24 mouse cellular contexts compared by ENCODE assay signal in genomic region chr10:116515158-116515557, GRCm38 (mm10). TPM values are rescaled to one million over a fixed set of nuclear protein-coding genes. Genes with fewer than 3 reads are reported as not detected.
DNase-seq lines count a peak whose midpoint lies in the region; ATAC-seq and TF ChIP-seq lines count a peak whose summit lies in the region.
"Had no signal": no experiment of that assay in that cellular context is flagged by ENCODE, and none has a peak within 500 bp of the region (broad histone marks: within the 10 kb centered on the region; RNA-seq: fewer than 3 reads in every experiment).

No protein-coding gene starts in this region.

- no peak for TF ChIP-seq CTCF in G1E (IDR thresholded peaks at IDR 0.05; ENCODE audit: low read depth, low read length)

- peaks cover 18% of the 10 kb centered on the region for H3K36me3 ChIP-seq in G1E (replicated peaks)
- H3K36me3 ChIP-seq: hindbrain, embryonic 13.5 days had no signal

- H3K4me3 ChIP-seq in G1E (ENCODE audit: low read depth, low read length): no peak overlapping the region; the same call in 1 of the 2 replicates
- H3K4me3 ChIP-seq: forebrain, embryonic 10.5 days; forebrain, embryonic 13.5 days; hindbrain, embryonic 10.5 days; hindbrain, embryonic 13.5 days had no signal

- H3K27me3 ChIP-seq in G1E (ENCODE audit: insufficient read depth, low read length): no peaks in the 10 kb centered on the region
- H3K27me3 ChIP-seq: forebrain, embryonic 13.5 days; hindbrain, embryonic 13.5 days had no signal

- peak; percentile 69 for ATAC-seq in G1E (ENCODE audit: extremely low read depth, insufficient number of reproducible peaks, low FRiP score, poor library complexity, severe bottlenecking)
- peak; percentile 84 for ATAC-seq in granulocyte monocyte progenitor cell, adult 5-6 weeks (replicated peaks; ENCODE audit: poor library complexity, severe bottlenecking)
- ATAC-seq in megakaryocyte progenitor cell, adult 5-6 weeks (replicated peaks; ENCODE audit: poor library complexity): peak; percentile 74
- ATAC-seq: forebrain, embryonic 13.5 days; forebrain, embryonic 16.5 days; hindbrain, postnatal 0 days; inflammation-experienced regulatory T-cells, adult 6 months; intestine, embryonic 16.5 days had no signal

- no peak for DNase-seq in G1E (ENCODE audit: low spot score)
- no peak for DNase-seq in left cerebral cortex, adult 18-20 months (ENCODE audit: low spot score in 2 of 2)
- no peak for DNase-seq in heart, postnatal 25 days (ENCODE audit: low spot score)
- no peak for DNase-seq in heart, postnatal 4 days
- DNase-seq: adrenal gland, adult 2 months; adrenal gland, postnatal 14 days; cerebellum, adult 11 months; cerebellum, adult 2 months; cerebellum, adult 9-11 months; cerebellum, postnatal 25 days; gastrocnemius, postnatal 10 days; gastrocnemius, postnatal 36 days; heart, adult 11 months had no signal

- H3K9me3 ChIP-seq in G1E (replicated peaks): no peaks in the 10 kb centered on the region
- H3K9me3 ChIP-seq: forebrain, embryonic 10.5 days; forebrain, embryonic 13.5 days; hindbrain, embryonic 10.5 days; hindbrain, embryonic 13.5 days had no signal

- intact Hi-C loops in heart, postnatal 25 days (cut with DNase I): loop anchor here (5.0 kb wide), 1 partner anchor 52 kb away; no protein-coding TSS in a partner anchor

- peaks cover 52% of the 10 kb centered on the region for H3K4me1 ChIP-seq in G1E (ENCODE audit: insufficient read depth, low read depth, low read length)

RNA-seq across cellular contexts. Expression of gene Kcnmb4, which starts 41.5 kb away (rescaled TPM):
- total RNA-seq in G1E (2014; fragmentation: Nextera tagmentation) (not detected in 2 replicates), G1E (2017) (0.44 TPM in 1 of 2 replicates, not detected in the other)
- polyA plus RNA-seq in G1E (2012): 0.15 TPM in 1 of 2 replicates, not detected in the other
- not detected in 2 replicates for total RNA-seq in granulocyte monocyte progenitor cell, adult 5-6 weeks (2014; fragmentation: Nextera tagmentation)
- not detected in 2 replicates for total RNA-seq in granulocyte monocyte progenitor cell, adult 5-6 weeks (2017)
- 0.15 TPM in 1 of 2 replicates, not detected in the other for total RNA-seq in megakaryocyte progenitor cell, adult 5-6 weeks (2015)
- not detected in 2 replicates for total RNA-seq in megakaryocyte progenitor cell, adult 5-6 weeks (2017)
- 10 to 100 TPM; 86.4 to 96.8 TPM for total RNA-seq in left cerebral cortex, adult 18-20 months (2021)
- under 1 TPM; 0.29 to 0.67 TPM for total RNA-seq in heart, postnatal 25 days (2021)
- 1 to 10 TPM; 2.6 to 2.9 TPM for total RNA-seq in heart, postnatal 4 days (2021)
- total RNA-seq: gastrocnemius, adult 18-20 months; gastrocnemius, postnatal 36 days had no signal

Comparison
In these comparisons a context has a peak if more than half of its experiments do, and no peak if none do; other contexts are left out.
1. RNA of gene Kcnmb4, which starts 41.5 kb away (total RNA-seq): 86.4 to 96.8 TPM in left cerebral cortex, adult 18-20 months; 2.6 to 2.9 TPM in heart, postnatal 4 days, 0.29 to 0.67 TPM in heart, postnatal 25 days, 0.44 TPM in G1E, 0.15 TPM in megakaryocyte progenitor cell, adult 5-6 weeks and not detected in granulocyte monocyte progenitor cell, adult 5-6 weeks; every median in the first group is over 10 times any median in the second.
2. Peak in every context shown above with its lines, with median percentiles within 50 percentile points of each other: ATAC-seq.